Mouse (Mus musculus) heart, adult 2 months (tissue): ENCODE data around the gene Btnl9.

Source experiments
- CTCF ChIP-seq: fragments of 200-600 bp; IDR thresholded peaks from 2 replicates; pipeline ENCODE4 v1.8.1; 2022; ENCODE audit warnings: antibody characterized with exemption, mild to moderate bottlenecking, moderate library complexity
- EP300 ChIP-seq: fragments of 200-500 bp; IDR thresholded peaks from 2 replicates; pipeline ENCODE4 v1.6.1; 2011; ENCODE audit warnings: low read depth, low read length, control low read depth; ENCODE audit not compliant: insufficient read depth
- POLR2A ChIP-seq: fragments of 200-500 bp; IDR thresholded peaks from 2 replicates; pipeline ENCODE4 v1.6.1; 2011; ENCODE audit warnings: mild to moderate bottlenecking, low read depth, low read length, control low read depth; ENCODE audit not compliant: insufficient read depth

DNA sequence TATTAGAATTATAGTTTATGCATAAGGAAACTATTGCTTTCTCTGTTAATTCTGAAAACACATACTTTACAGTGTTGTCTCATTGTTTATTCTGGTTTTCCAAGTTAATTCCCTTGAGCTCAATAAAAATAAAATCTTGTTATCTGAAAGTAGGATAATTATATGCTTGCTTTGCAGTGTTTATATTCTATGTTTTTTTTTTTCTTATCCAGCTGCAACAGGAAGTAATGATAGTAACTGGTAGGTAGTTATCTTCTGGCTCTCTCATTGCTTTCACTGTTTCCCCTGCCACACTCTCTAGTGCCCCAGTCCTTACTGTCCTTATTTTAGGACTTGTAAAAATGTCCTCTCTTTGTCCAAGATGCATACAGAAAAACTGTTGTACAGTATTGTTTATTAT, 13.7 kb upstream of the Btnl9 start:
- TF ChIP-seq CTCF: no peak
- TF ChIP-seq POLR2A: no peak
- TF ChIP-seq EP300: no peak
